ENCODE assay signal across 8 mouse cellular contexts in the genomic region with DNA sequence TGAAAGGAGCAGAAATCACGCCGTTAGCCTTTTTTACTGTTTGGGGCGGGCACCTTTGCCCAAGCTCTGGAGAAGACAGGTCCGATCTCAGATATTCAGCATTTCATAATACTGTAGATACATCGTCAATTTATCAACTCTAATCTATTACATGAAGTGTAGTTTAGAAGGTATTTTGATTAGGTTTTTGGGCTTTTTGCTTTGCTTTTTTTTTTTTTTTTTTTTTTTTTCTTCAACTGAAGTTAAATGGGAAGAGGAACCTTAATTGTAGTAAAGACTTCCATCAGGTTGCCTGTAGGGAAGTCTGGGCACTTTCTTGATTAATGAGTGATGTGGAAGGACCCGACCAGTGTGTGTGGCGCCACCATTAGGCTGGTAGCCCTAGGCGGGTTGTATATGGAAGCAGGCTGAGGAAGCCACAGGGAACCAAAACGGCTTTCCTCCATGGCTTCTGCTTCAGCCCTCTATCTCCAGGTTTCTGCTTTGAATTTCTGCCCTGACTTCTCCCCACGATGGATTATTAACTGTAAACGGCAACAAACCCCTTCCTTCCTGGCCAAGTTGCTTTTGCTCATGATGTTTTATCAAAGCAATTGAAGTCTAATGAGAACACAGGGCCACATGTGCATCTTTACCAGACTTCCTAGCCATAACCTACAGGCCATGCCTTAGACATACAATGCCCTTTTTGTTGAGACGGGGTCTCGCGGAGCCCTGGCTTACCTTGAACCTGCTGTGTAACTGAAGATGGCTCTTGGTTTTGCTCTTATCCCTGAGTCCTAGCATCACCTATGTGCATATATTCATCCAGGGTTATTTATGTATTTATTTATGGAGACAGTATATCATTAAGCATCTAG. TPM values are rescaled to one million over a fixed set of nuclear protein-coding genes. Genes with fewer than 3 reads are reported as not detected.
DNase-seq lines count a peak whose midpoint lies in the region; ATAC-seq and TF ChIP-seq lines count a peak whose summit lies in the region.

No protein-coding gene starts in this region.

- WGBS in spleen, adult 2 months = 26% methylated on average over 14 of the region's 14 CpGs
- WGBS in heart, embryonic 16.5 days = 27% methylated on average over 14 of the region's 14 CpGs
- 34% methylated on average over 14 of the region's 14 CpGs for WGBS in midbrain, embryonic 12.5 days

- no peaks in the 10 kb centered on the region; the same call in 1 of the 2 replicates for H3K27me3 ChIP-seq in spleen, adult 2 months (ENCODE audit: control insufficient read depth, insufficient read depth, low read length)
- H3K27me3 ChIP-seq in heart, embryonic 16.5 days (ENCODE audit: control insufficient read depth, insufficient read depth, low read length) = no peaks in the 10 kb centered on the region
- no peaks in the 10 kb centered on the region for H3K27me3 ChIP-seq in midbrain, embryonic 12.5 days

- H3K36me3 ChIP-seq in spleen, adult 2 months (ENCODE audit: control insufficient read depth, insufficient read depth, low read length) = no peaks in the 10 kb centered on the region
- H3K36me3 ChIP-seq in heart, embryonic 16.5 days (ENCODE audit: control insufficient read depth, insufficient read depth) = no peaks in the 10 kb centered on the region
- H3K36me3 ChIP-seq in midbrain, embryonic 12.5 days = no peaks in the 10 kb centered on the region

- no peak for TF ChIP-seq POLR2A in spleen, adult 2 months (IDR thresholded peaks at IDR 0.05; ENCODE audit: low read depth, low read length)

- no peaks in the 10 kb centered on the region; the same call in 1 of the 2 replicates for H3K4me1 ChIP-seq in spleen, adult 2 months (ENCODE audit: control insufficient read depth, insufficient read depth, insufficient read length)
- H3K4me1 ChIP-seq in heart, embryonic 16.5 days (ENCODE audit: control insufficient read depth, insufficient read depth, low read length) = peaks cover 12% of the 10 kb centered on the region
- peaks cover 17% of the 10 kb centered on the region for H3K4me1 ChIP-seq in midbrain, embryonic 12.5 days

- peak overlapping the region; percentile 82 for H3K9ac ChIP-seq in heart, embryonic 16.5 days (ENCODE audit: low read length)
- H3K9ac ChIP-seq in midbrain, embryonic 12.5 days (replicated peaks) = peak overlapping the region; percentile 78

- peak; percentile 9; the same call in 1 of the 2 replicates for ATAC-seq in common myeloid progenitor, adult 5-6 weeks (replicated peaks; ENCODE audit: low read depth, poor library complexity, severe bottlenecking)
- ATAC-seq in heart, embryonic 16.5 days (replicated peaks; ENCODE audit: extremely low read depth, insufficient read depth, low FRiP score) = no peak
- ATAC-seq in midbrain, embryonic 12.5 days (ENCODE audit: low FRiP score, low read depth) = no peak
- no peak for ATAC-seq in frontal cortex, adult (ENCODE audit: low TSS enrichment)

- H3K4me3 ChIP-seq in spleen, adult 2 months (ENCODE audit: extremely low read depth, insufficient read depth, insufficient read length) = peak overlapping the region; percentile 99
- H3K4me3 ChIP-seq in heart, embryonic 16.5 days (ENCODE audit: low read length) = peak overlapping the region; percentile 77
- peak overlapping the region; percentile 86 for H3K4me3 ChIP-seq in midbrain, embryonic 12.5 days

- H3K9me3 ChIP-seq in heart, embryonic 16.5 days (replicated peaks; ENCODE audit: control insufficient read depth, low read length) = no peaks in the 10 kb centered on the region
- H3K9me3 ChIP-seq in midbrain, embryonic 12.5 days = no peaks in the 10 kb centered on the region

- H3K4me2 ChIP-seq in heart, embryonic 16.5 days (ENCODE audit: low read depth, low read length) = peak overlapping the region; percentile 99
- H3K4me2 ChIP-seq in midbrain, embryonic 12.5 days (replicated peaks) = peak overlapping the region; percentile 98

- peak in 1 of 2 experiments; percentile 16 for DNase-seq in spleen, adult 2 months (ENCODE audit: low read depth in 1 of 2, low spot score in 2 of 2)
- no peak for DNase-seq in spleen, postnatal 4 days (ENCODE audit: low spot score in 2 of 2)
- DNase-seq in kidney, postnatal 36 days = peak; percentile 31 to 40
- DNase-seq in left cerebral cortex, adult 18-20 months (ENCODE audit: low spot score in 2 of 2) = no peak

- H3K27ac ChIP-seq in spleen, adult 2 months (ENCODE audit: insufficient read depth, low read length) = peak overlapping the region; percentile 100
- H3K27ac ChIP-seq in heart, embryonic 16.5 days (ENCODE audit: low read length) = peak overlapping the region; percentile 89
- H3K27ac ChIP-seq in midbrain, embryonic 12.5 days (replicated peaks) = peak overlapping the region; percentile 76

- no peak for TF ChIP-seq CTCF in spleen, adult 2 months (IDR thresholded peaks at IDR 0.05; ENCODE audit: extremely low read depth, insufficient read depth, insufficient read length, insufficient replicate concordance)

RNA-seq across cellular contexts. Expression of a gene that starts 1.0 kb away (rescaled TPM):
- 4.8 and 9.2 TPM in 2 replicates for polyA plus RNA-seq in spleen, adult 2 months (2012; rRNA removed)
- 15.9 and 17.6 TPM in 2 replicates for total RNA-seq in common myeloid progenitor, adult 5-6 weeks (2017)
- 18.2 and 19.7 TPM in 2 replicates for polyA plus RNA-seq in heart, embryonic 16.5 days (2015; fragmentation: Nextera tagmentation; extraction: Ambion mirVana)
- 37.9 and 39.0 TPM in 2 replicates for polyA plus RNA-seq in midbrain, embryonic 12.5 days (2016; fragmentation: Nextera tagmentation; extraction: Ambion mirVana)
- 10 to 100 TPM; 23.9 to 33.3 TPM for total RNA-seq in left cerebral cortex, adult 18-20 months (2021)

RNA-seq across cellular contexts. Expression of a gene that starts 58.0 kb away (rescaled TPM):
- 2.1 and 2.7 TPM in 2 replicates for polyA plus RNA-seq in spleen, adult 2 months (2012; rRNA removed)
- 5.3 and 7.9 TPM in 2 replicates for total RNA-seq in common myeloid progenitor, adult 5-6 weeks (2017)
- polyA plus RNA-seq in heart, embryonic 16.5 days (2015; fragmentation: Nextera tagmentation; extraction: Ambion mirVana) = 13.6 and 15.0 TPM in 2 replicates
- 35.5 and 37.2 TPM in 2 replicates for polyA plus RNA-seq in midbrain, embryonic 12.5 days (2016; fragmentation: Nextera tagmentation; extraction: Ambion mirVana)
- 10 to 100 TPM; 16.6 to 18.2 TPM for total RNA-seq in left cerebral cortex, adult 18-20 months (2021)

Comparison
In these comparisons a context has a peak if more than half of its experiments do, and no peak if none do; other contexts are left out.
1. DNase-seq: peak in kidney, postnatal 36 days (2 of 2); none in spleen, postnatal 4 days (0 of 2) and left cerebral cortex, adult 18-20 months (0 of 2).
2. Peak in every context shown above with its lines, with median percentiles within 50 percentile points of each other: H3K27ac ChIP-seq and H3K4me3 ChIP-seq.